Mouse (Mus musculus) Patski (cell line): Measurements from ENCODE around the gene Ecm2. TPM values are rescaled to one million over a fixed set of nuclear protein-coding genes. Genes with fewer than 3 reads are reported as not detected.
A peak's percentile ranks its signal among the peaks of the same experiment; 100 is the strongest.

Experiments used
- ATAC-seq: fragments of 100-300 bp; one replicate; pipeline ENCODE4 v1.8.0; 2021
- CTCF ChIA-PET: fragments of 350-600 bp; sonication (Branson Sonifier 250); formaldehyde crosslinking; loops from one replicate; lab custom pipeline; 2022; ENCODE audit warnings: inconsistent platforms; lab: Charles Lee
- POLR2A ChIA-PET: fragments of 350-600 bp; sonication (Branson Sonifier 250); formaldehyde crosslinking; loops from one replicate; lab custom pipeline; 2022; ENCODE audit warnings: antibody characterized with exemption, inconsistent platforms; lab: Charles Lee
- DNase-seq: peaks from one replicate; pipeline ENCODE4 v3.0.0-alpha.2; 2011; ENCODE audit warnings: low read depth, low spot score
- H3K27me3 ChIP-seq: fragments of 371-371 bp; one replicate; pipeline ENCODE4 v1.5.1; 2021
- CTCF ChIP-seq: fragments of 100-300 bp; IDR thresholded peaks from one replicate; pipeline ENCODE4 v1.5.1; 2021
- in situ Hi-C: fragments of 300-500 bp; cut with MboI; formaldehyde crosslinking; loops from 3 replicates; pipeline ENCODE4 v1.11.1; 2018; ENCODE audit warnings: low pct_unique_long_range_greater_than_20kb, mixed read lengths
- polyA plus RNA-seq: library from polyadenylated mRNA; unstranded; gene quantifications from one replicate; pipeline ENCODE4 v1.2.3, GENCODE M21; 2021

Gene Ecm2
- polyA plus RNA-seq, 1 experiment from 2014 or later, result 0.10 TPM

DNA sequence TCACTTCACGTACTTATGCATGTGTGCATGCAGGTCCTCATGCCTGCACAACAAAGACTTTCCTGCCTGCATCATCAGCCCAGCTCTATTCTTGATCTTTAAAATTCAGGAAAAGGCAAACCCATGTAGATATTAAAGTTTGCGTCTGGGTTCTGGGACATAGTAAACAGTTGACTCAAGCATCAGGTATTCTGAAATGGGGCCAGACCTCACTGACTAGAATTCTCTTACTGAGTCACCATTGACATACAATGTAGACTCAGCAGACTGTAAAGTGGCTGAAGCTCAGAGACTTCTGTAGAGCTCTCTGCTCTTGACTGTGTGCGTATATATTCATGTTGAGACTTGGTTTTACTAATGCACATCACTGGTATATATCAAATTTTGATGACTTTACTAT is 45.0 kb downstream of the Ecm2 start:
- no peaks in the 10 kb centered on the region for H3K27me3 ChIP-seq
- peak; percentile 54 for ATAC-seq
- TF ChIP-seq CTCF, result no peak
- ChIA-PET POLR2A (interaction anchor here (0.6 kb wide), 1 partner anchor 27 kb away, joined by 3 read pairs; no protein-coding TSS in a partner anchor), CTCF (interaction anchor here (1.5 to 1.6 kb wide), 2 partner anchors 10 to 11 kb away, joined by 4 to 5 read pairs; no protein-coding TSS in a partner anchor)
- in situ Hi-C loops, result no loop called here
- peak; percentile 28 for DNase-seq

DNA sequence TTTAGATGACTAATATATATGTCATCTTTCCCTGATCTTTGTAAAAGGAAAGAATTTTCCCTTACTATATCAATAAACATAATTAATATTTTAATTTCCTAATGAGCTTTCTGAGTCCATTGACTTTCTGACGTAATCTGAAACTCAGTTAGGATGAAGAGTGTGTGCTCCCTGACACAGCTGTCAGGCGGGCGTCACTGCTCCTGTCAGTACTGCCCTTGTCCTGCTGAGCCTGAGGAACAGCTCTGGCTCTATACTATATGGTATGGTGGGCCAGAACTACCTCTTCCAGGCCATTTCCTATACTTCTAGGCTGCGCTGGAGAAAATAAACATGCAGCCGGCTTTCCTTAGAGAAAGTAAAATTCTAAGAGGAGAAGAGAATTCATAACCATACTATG is 49.9 kb downstream of the Ecm2 start:
- no peak for TF ChIP-seq CTCF
- POLR2A ChIA-PET, result no interaction called here
- CTCF ChIA-PET, result interaction anchor here (1.1 kb wide), 1 partner anchor 24 kb away, joined by 3 read pairs; no protein-coding TSS in a partner anchor

DNA sequence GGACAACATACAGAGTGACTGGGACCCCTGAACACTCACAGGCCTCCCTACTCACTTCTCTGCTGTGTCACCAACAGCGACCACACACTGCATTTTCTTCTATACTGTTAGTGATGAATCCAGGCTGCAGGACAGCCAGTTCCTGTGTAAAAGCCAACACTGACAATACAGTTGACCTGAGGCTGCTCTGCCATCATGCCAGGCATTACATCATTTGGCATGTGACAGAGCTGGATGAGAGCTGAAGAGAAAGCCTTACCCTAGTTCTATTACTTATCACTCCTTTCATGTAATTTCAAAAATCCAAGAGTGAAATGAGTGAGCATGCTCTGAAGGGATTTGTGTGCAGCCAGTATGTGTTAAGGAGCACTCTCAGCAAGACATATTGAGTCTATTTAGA is 51.6 kb downstream of the Ecm2 start:
- ChIA-PET POLR2A (interaction anchor here (1.2 kb wide), 1 partner anchor 9 kb away, joined by 3 read pairs; no protein-coding TSS in a partner anchor), CTCF (interaction anchor here (2.4 kb wide), 1 partner anchor 88 kb away, joined by 8 read pairs; no protein-coding TSS in a partner anchor)
- ATAC-seq, result no peak
- in situ Hi-C loops, result no loop called here
- H3K27me3 ChIP-seq, result no peaks in the 10 kb centered on the region
- DNase-seq, result no peak
- no peak for TF ChIP-seq CTCF

More for the DNA sequence above, 49.9 kb downstream of the Ecm2 start:
- no peaks in the 10 kb centered on the region for H3K27me3 ChIP-seq
- DNase-seq (no peak), ATAC-seq (no peak)
- in situ Hi-C loops, result no loop called here

DNA sequence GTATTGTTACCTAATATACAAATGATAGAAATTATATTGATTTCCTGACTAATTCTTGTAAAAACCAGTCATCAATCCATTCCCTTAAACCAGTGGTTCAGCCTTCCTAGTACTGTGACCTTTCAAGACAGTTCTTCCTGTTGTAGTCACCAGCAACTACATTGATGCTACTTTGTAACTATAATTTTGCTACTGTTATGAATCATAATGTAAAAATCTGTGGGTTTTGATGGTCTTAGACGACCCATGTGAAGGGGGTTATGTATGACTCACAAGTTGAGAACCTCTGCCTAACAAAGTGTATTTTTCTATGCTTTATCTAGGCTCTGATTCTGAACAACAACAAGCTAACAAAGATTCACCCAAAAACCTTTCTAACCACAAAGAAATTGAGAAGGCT is 52.3 kb downstream of the Ecm2 start:
- no peak for TF ChIP-seq CTCF
- DNase-seq (no peak), ATAC-seq (no peak)
- ChIA-PET POLR2A (interaction anchor here (1.2 kb wide), 1 partner anchor 8 kb away, joined by 3 read pairs; no protein-coding TSS in a partner anchor), CTCF (interaction anchor here (2.4 kb wide), 1 partner anchor 87 kb away, joined by 8 read pairs; no protein-coding TSS in a partner anchor)
- H3K27me3 ChIP-seq, result no peaks in the 10 kb centered on the region
- in situ Hi-C loops, result no loop called here

DNA sequence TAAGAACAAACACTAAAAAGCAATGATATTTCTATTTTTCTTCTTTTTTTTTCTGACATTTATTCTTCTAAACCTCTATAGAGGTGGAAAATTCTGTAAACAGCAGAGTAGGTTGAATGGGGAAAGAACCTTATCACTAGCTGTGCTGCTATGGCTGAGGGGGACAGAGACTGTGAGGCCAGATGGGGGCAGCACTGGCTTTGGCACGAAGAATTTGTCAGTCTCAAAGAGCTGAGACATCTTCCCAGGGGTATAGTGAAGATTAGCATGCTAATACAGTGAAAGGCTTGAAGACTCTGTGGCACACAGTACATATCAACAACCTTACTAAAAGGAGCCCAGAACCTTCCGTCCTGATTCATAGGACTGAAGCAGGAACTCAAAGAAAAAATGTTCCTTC is 54.6 kb downstream of the Ecm2 start:
- ATAC-seq, result peak; percentile 69
- ChIA-PET POLR2A (no interaction called here), CTCF (interaction anchor here (1.1 to 2.2 kb wide), 3 partner anchors 9 to 110 kb away, joined by 4 to 8 read pairs (median 5); no protein-coding TSS in a partner anchor)
- no peak for DNase-seq
- in situ Hi-C loops, result no loop called here
- peak; percentile 90 for TF ChIP-seq CTCF
- no peaks in the 10 kb centered on the region for H3K27me3 ChIP-seq

DNA sequence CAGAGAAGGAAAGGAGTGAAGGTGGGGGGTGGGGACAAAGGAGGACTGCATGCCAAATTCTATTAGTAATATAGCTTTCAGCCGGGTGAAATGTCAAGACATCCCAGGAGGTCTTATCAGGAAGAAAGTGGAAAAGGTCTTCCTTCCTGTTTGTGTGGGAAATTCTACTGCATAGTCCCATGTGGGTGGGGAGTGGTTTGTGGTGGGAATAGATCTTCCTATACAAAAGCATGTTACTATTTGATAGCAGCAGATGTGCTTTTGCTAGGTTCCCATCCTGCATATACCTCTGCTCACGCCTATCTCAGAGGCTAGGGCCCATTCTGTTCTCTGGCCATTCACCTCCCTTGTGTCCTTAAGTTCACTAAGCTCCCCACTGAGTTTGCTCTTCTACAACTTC is 56.3 kb downstream of the Ecm2 start:
- H3K27me3 ChIP-seq, result no peaks in the 10 kb centered on the region
- POLR2A ChIA-PET, result no interaction called here
- DNase-seq (no peak), ATAC-seq (no peak)
- no peak for TF ChIP-seq CTCF
- in situ Hi-C loops, result loop anchor here (5.0 kb wide), 1 partner anchor 81 kb away; no protein-coding TSS in a partner anchor
- CTCF ChIA-PET, result interaction anchor here (1.1 to 3.1 kb wide), 7 partner anchors 10 to 112 kb away, joined by 3 to 9 read pairs (median 5); no protein-coding TSS in a partner anchor

DNA sequence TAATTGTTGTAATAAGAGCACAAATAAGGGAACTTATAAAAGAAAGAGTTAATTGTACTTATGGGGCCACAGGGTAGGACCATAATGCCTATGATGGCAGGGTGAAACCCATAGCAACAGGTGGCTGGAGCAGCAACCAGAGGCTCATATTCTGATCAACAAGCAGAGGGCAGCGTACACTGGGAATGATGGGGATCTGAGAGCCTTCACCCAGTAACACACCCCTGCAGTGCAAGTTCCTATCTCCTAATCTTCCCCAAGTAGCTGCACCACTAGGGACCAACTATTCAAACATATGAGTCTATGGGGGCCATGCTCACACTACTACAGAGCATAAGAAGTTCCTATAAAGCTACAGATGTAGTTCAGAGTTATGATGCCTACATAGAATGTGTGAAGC is 59.7 kb downstream of the Ecm2 start:
- in situ Hi-C loops, result loop anchor here (5.0 kb wide), 1 partner anchor 78 kb away; no protein-coding TSS in a partner anchor
- ChIA-PET CTCF (interaction anchor here (0.7 to 1.4 kb wide), 3 partner anchors 12 to 80 kb away, joined by 3 to 8 read pairs (median 3); no protein-coding TSS in a partner anchor), POLR2A (no interaction called here)
- no peaks in the 10 kb centered on the region for H3K27me3 ChIP-seq
- DNase-seq, result no peak
- no peak for ATAC-seq
- TF ChIP-seq CTCF, result peak; percentile 25

DNA sequence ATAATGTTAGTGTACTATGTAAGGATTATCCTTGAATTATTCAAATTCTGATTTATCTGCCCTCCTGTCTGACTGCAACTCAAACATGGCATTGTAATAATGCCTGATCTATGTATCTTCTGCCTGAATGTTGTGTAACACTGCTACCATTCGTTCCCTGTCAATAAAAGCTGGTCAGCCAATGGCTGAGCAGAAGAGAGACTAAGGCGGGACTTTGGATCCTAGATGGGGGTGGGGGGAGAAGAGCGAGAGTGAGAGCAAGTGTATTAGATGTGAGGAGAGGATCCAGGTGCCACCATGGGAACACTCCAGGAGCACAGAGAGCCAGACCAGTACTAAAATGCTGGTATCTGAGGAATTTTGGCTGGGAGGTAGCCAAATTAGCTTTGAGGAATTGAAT is 65.8 kb downstream of the Ecm2 start:
- ChIA-PET POLR2A (no interaction called here), CTCF (interaction anchor here (1.1 to 2.2 kb wide), 2 partner anchors 9 to 67 kb away, joined by 5 to 6 read pairs; no protein-coding TSS in a partner anchor)
- DNase-seq, result no peak
- no peak for ATAC-seq
- TF ChIP-seq CTCF, result no peak
- in situ Hi-C loops, result no loop called here
- H3K27me3 ChIP-seq, result no peaks in the 10 kb centered on the region

DNA sequence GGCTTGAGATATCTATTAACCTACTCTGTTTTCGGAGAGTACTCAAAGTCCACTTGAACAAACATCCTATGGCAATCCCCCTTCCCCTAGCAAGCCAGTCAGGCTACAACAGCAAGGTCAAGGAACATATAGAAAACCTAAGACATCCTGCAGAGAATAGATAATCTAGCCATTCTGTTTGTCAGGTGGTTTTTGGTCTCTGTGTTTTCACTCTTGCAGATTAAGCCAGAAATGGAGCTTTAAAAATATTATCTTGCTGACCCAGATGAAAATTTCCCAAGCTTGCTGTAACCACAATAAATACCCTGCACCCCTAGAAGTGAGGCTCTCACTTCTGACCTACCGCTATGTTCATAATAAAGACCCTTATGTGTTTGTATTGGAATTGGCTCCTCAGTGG is 66.8 kb downstream of the Ecm2 start:
- CTCF ChIA-PET, result interaction anchor here (1.1 to 2.2 kb wide), 4 partner anchors 8 to 66 kb away, joined by 3 to 6 read pairs (median 5); no protein-coding TSS in a partner anchor
- ATAC-seq (no peak), DNase-seq (no peak)
- in situ Hi-C loops, result no loop called here
- POLR2A ChIA-PET, result no interaction called here
- H3K27me3 ChIP-seq, result no peaks in the 10 kb centered on the region
- TF ChIP-seq CTCF, result no peak

DNA sequence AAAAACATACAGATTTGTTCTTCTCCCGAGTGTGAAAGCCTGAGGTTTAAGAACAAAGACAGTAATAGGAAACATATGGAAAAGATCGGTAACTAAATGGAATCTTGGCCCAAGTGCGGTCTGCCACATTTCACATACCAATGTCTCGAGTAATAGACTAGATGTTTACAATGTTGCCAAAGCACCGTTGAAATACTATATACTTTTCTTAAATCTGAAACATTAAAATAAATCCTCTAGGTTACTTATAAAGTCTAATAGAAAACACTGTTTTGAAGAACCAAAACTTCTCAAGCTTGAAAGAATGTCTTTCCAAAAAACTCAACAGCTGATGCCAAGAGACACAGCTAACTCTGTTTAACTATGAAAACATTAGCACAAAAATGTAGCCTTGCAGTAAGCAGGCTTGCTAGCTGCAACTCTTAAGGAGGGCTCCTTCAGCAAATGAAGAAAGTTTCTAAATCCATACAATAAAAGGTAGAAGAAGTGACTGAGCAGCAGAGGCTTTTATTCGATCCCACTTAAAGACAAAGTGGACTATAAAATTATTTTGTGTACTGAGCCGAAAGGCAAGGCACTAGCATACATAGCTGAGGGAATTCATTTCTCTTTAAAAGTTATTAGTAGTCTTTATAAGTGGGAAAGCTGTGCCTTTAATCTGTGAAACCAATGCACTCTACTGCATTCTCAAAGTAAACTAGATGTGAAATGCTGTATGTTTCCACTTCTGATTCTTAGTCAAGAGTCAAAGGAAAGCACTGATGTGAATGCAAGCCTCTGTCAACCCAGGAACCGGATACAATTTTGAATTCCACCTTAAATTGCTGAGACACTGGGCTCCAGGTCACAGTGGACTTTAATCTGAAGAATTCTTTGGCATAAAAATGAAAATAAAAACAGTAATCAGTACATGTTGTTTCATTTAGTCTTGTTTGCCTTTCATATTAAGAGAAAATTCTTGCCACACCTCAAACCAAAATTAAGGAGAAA is 77.2 kb downstream of the Ecm2 start, which contains the start of gene Omd:
Gene Omd (plus strand): TSS at position 922 of the 990 bp plus-strand sequence.
- no peak for TF ChIP-seq CTCF
- POLR2A ChIA-PET, result interaction anchor here (0.6 kb wide), 1 partner anchor 28 kb away, joined by 3 read pairs; no protein-coding TSS in a partner anchor
- in situ Hi-C loops, result no loop called here
- H3K27me3 ChIP-seq, result no peaks in the 10 kb centered on the region
- CTCF ChIA-PET, result interaction anchor here (1.0 kb wide), 2 partner anchors 21 to 64 kb away, joined by 3 to 4 read pairs; no protein-coding TSS in a partner anchor
- DNase-seq, result no peak
- peak; percentile 54 for ATAC-seq

Other genes starting within 250 kb of the Ecm2 start
- gene Fgd3, start 184.5 kb upstream of the Ecm2 start, polyA plus RNA-seq, result 79.4 TPM
- 45.2 TPM for gene Bicd2, start 163.2 kb upstream of the Ecm2 start, polyA plus RNA-seq
- gene Ippk, start 83.6 kb upstream of the Ecm2 start, polyA plus RNA-seq, result 14.1 TPM
- 5.1 TPM for gene Tes3-ps, start 11.5 kb upstream of the Ecm2 start, polyA plus RNA-seq
- gene Aspn, start 39.6 kb downstream of the Ecm2 start, polyA plus RNA-seq, result not detected
- 12.8 TPM for gene Omd, start 77.7 kb downstream of the Ecm2 start, polyA plus RNA-seq
- 235 TPM for gene Ogn, start 103.2 kb downstream of the Ecm2 start, polyA plus RNA-seq
- gene Cenpp, start 148.0 kb downstream of the Ecm2 start, polyA plus RNA-seq, result 9.1 TPM
- gene Nol8, start 148.3 kb downstream of the Ecm2 start, polyA plus RNA-seq, result 15.0 TPM
- gene Iars, start 177.3 kb downstream of the Ecm2 start, polyA plus RNA-seq, result 109 TPM